Mouse (Mus musculus) heart, embryonic 12.5 days (tissue): ENCODE data around the gene Man1c1. TPM values are rescaled to one million over a fixed set of nuclear protein-coding genes. Genes with fewer than 3 reads are reported as not detected.
A peak's percentile ranks its signal among the peaks of the same experiment; 100 is the strongest.

Experiments used
- ATAC-seq: fragments of 200-750 bp; cut with Nextera tagmentation; 2 replicates; pipeline ENCODE4 v1.8.0; 2017; ENCODE audit warnings: moderate TSS enrichment, moderate library complexity; ENCODE audit not compliant: insufficient number of reproducible peaks, low FRiP score
- H3K27ac ChIP-seq: fragments of 300-500 bp; sonication (generic); 2 replicates; pipeline ENCODE4 v1.5.1; 2016; ENCODE audit warnings: mild to moderate bottlenecking, moderate library complexity; ENCODE audit not compliant: poor library complexity, severe bottlenecking
- H3K27me3 ChIP-seq: fragments of 300-500 bp; sonication (generic); replicated peaks from 2 replicates; pipeline ENCODE4 v1.6.1; 2016; ENCODE audit warnings: mild to moderate bottlenecking, moderate library complexity
- H3K36me3 ChIP-seq: fragments of 300-500 bp; sonication (generic); 2 replicates; pipeline ENCODE4 v1.6.1; 2016; ENCODE audit warnings: mild to moderate bottlenecking, moderate library complexity
- H3K4me1 ChIP-seq: fragments of 300-500 bp; sonication (generic); replicated peaks from 2 replicates; pipeline ENCODE4 v1.6.1; 2016; ENCODE audit warnings: mild to moderate bottlenecking
- H3K4me2 ChIP-seq: fragments of 300-500 bp; sonication (generic); 2 replicates; pipeline ENCODE4 v1.6.1; 2016; ENCODE audit warnings: mild to moderate bottlenecking, moderate library complexity
- H3K4me3 ChIP-seq: fragments of 300-500 bp; sonication (generic); 2 replicates; pipeline ENCODE4 v1.5.1; 2016; ENCODE audit warnings: mild to moderate bottlenecking
- H3K9ac ChIP-seq: fragments of 300-500 bp; sonication (generic); 2 replicates; pipeline ENCODE4 v1.6.1; 2016; ENCODE audit warnings: mild to moderate bottlenecking, moderate library complexity
- H3K9me3 ChIP-seq: fragments of 300-500 bp; sonication (generic); replicated peaks from 2 replicates; pipeline ENCODE4 v1.6.1; 2016; ENCODE audit warnings: mild to moderate bottlenecking, moderate library complexity
- WGBS: fragments of 180-500 bp; shearing (Covaris S2); methylation state at CpG from one replicate; pipeline ENCODE4 v1.1.7; 2016; 5-methylcytosine and 5-hydroxymethylcytosine counted together
- polyA plus RNA-seq: library from polyadenylated mRNA; unstranded; fragments of >200 nt; fragmentation: Nextera tagmentation; extraction: Ambion mirVana; gene quantifications from 2 replicates; pipeline ENCODE4 v1.2.1, GENCODE M21; 2016

Gene Man1c1
- polyA plus RNA-seq, 1 experiment from 2014 or later: 12.2 TPM

DNA sequence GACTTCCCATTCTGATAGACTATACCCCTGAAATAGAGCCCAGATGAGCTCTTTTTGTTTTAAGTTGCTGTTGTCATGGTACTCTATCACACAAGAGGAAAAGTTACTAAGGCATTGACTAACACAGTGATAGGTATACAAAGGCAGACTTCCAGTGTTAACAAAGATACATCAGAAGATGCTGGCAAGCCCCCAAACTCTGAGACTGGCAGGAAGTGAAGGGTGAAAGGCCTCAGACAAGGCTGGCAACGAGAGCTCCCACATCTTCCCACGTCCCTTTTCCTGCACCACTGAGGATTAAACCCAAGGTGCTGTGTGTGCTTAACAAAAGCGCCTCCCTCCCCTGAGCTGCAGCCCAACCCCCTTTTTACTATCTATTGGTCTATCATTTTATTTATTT, 19.2 kb upstream of the Man1c1 start:
- Histone ChIP-seq H3K9me3 (no peaks in the 10 kb centered on the region), H3K36me3 (no peaks in the 10 kb centered on the region), H3K27ac (no peak overlapping the region), H3K27me3 (no peaks in the 10 kb centered on the region), H3K4me2 (no peak overlapping the region), H3K4me3 (no peak overlapping the region), H3K9ac (no peak overlapping the region), H3K4me1 (peaks cover 17% of the 10 kb centered on the region)
- 72% methylated on average over 3 of the region's 3 CpGs for WGBS
- ATAC-seq: no peak

DNA sequence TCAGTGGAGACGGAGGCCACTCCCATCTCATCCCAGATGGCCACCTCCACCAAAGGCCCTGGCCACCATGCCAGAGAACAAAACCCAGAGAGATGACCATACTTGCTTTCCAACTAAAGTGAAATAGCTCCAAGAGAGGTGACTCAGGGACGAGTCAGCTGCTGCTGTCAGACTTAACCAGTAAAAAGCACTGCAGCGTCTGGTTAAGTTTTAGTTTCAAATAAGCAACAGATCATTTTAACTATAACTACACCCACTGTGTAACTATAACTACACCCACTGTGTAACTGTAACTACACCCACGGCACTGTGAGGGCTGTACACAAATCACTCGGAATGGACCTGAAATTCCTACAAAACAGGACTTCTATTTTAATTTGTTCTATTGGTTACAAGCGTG, 17.0 kb upstream of the Man1c1 start:
- H3K9ac ChIP-seq: no peak overlapping the region
- H3K4me3 ChIP-seq: no peak overlapping the region
- ATAC-seq: no peak
- H3K27ac ChIP-seq: no peak overlapping the region
- H3K4me2 ChIP-seq: no peak overlapping the region
- H3K36me3 ChIP-seq: no peaks in the 10 kb centered on the region
- peaks cover 17% of the 10 kb centered on the region for H3K4me1 ChIP-seq
- no peaks in the 10 kb centered on the region for H3K9me3 ChIP-seq
- WGBS: 90% methylated on average over 6 of the region's 6 CpGs
- no peaks in the 10 kb centered on the region for H3K27me3 ChIP-seq

DNA sequence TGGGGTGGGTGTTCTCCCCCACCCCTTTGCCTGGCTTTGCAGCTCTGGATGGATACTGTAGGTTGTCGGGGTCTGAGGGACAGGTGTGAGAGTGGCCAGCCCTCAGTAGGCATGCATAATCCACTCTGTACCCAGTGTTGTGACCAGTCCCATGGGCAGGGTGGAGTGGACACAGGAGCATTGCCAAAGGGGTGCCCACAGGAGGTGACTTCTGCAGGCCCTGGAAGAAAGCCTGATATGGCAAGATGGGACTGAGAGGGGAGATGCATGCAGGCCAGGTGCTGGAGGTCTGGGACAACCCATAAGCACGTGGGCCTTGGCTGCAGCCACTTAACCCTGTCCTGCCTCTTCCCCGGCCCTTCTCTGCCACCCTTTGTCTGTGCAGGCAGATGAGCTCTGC, 16.3 kb upstream of the Man1c1 start:
- H3K4me2 ChIP-seq: no peak overlapping the region
- WGBS: 57% methylated on average over 3 of the region's 3 CpGs
- no peaks in the 10 kb centered on the region for H3K27me3 ChIP-seq
- H3K36me3 ChIP-seq: no peaks in the 10 kb centered on the region
- H3K27ac ChIP-seq: no peak overlapping the region
- ATAC-seq: no peak
- H3K4me1 ChIP-seq: peaks cover 14% of the 10 kb centered on the region
- no peak overlapping the region for H3K4me3 ChIP-seq
- no peak overlapping the region for H3K9ac ChIP-seq
- no peaks in the 10 kb centered on the region for H3K9me3 ChIP-seq

DNA sequence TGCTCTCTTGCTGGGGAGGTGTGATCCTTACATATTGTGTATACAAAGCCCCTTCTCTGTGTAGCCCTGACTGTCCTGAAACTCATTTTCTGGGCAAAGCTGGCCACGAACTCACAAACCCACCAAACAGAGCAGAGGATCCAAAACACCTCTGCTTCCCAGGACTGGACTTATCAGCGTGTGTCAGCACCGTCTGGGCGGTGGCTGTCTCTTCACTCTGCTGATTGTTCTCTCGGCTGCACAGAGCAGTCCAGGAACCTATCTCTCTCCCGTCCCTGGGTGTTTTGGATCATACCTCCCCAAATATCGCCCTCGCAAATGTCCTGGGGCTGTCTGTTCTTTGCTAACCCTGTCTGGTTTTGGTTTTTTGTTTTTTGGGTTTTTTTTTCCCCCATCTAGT, 15.4 kb upstream of the Man1c1 start:
- no peaks in the 10 kb centered on the region for H3K9me3 ChIP-seq
- no peaks in the 10 kb centered on the region for H3K27me3 ChIP-seq
- 40% methylated on average over 8 of the region's 8 CpGs for WGBS
- no peak overlapping the region for H3K4me2 ChIP-seq
- H3K4me1 ChIP-seq: 0 out of 2 replicates have a peak, but pooled peaks cover 6% of the 10 kb centered on the region
- H3K36me3 ChIP-seq: no peaks in the 10 kb centered on the region
- no peak overlapping the region for H3K27ac ChIP-seq
- H3K4me3 ChIP-seq: no peak overlapping the region
- ATAC-seq: peak; percentile 68; the same call in 1 of the 2 replicates
- H3K9ac ChIP-seq: no peak overlapping the region

DNA sequence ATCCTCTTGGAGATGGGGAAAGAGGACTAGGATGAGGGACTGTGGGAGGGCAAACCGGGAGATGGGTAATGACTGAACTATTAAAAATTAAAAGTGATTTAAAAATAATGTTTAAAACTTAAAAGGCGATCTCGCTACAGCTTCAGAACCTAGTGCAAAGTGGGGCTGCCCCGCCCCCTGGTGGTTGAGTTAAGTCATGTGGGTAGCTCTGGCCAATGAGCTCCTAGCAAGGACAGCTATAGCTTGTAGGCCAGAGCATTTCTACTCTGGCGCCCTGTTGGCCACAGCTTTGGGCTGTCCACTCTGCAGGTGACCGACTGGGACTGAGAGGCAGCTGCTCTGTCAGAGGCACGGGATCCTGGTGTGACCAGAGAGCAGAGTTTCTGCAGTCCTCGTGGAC, 9.8 kb upstream of the Man1c1 start:
- H3K4me2 ChIP-seq: peak overlapping the region; percentile 49
- peaks cover 22% of the 10 kb centered on the region for H3K4me1 ChIP-seq
- no peak overlapping the region for H3K4me3 ChIP-seq
- no peaks in the 10 kb centered on the region; the same call in 1 of the 2 replicates for H3K9me3 ChIP-seq
- H3K9ac ChIP-seq: 0 out of 2 replicates have a peak overlapping the region, but pooled peaks have one; percentile 31
- H3K27me3 ChIP-seq: no peaks in the 10 kb centered on the region
- peak; percentile 91 for ATAC-seq
- H3K36me3 ChIP-seq: no peaks in the 10 kb centered on the region
- 5% methylated on average over 8 of the region's 8 CpGs for WGBS
- H3K27ac ChIP-seq: no peak overlapping the region

DNA sequence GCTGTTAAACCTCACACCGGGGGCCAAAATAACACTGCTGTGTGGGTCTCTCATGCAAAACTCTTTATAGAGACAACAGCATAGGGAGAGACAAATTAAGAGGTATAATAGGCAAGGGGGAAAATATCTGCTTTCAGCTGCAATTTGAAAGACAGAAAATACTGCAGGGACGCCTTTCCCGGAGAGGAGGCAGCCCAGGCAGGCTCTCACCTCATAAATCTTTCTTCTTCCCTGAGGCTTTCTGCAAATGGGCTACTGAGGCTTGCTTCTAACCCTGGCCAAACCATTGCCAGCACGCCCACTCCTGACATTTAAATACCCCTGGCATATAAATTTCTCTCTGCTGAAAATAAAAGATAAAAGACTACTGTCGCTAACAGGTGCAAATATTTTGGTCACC, 1.2 kb upstream of the Man1c1 start:
- Histone ChIP-seq H3K4me2 (0 out of 2 replicates have a peak overlapping the region, but pooled peaks have one; percentile 100), H3K27me3 (no peaks in the 10 kb centered on the region; the same call in 1 of the 2 replicates), H3K4me1 (peaks cover 41% of the 10 kb centered on the region)

DNA sequence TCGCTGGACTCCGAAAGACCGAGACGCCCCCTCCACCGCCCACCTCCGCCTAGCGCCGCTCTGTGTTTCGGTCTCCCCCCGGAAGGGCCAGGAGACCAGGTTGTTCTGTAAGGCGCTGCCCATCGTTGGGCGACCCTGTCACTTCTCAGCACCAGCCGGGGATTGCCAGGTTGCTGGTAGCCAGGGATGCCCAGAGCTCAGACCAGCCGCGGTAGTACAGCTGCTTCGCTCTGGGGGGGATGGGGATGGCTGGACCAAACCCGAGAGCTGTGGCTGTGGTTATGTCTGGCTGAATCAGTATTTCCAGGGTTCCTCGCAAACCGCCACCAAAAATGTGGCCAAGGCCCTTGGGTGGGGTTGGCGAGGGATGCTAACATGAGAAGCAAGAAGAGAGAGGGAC, 500 bp upstream of the Man1c1 start:
- Histone ChIP-seq H3K27ac (no peak overlapping the region), H3K36me3 (no peaks in the 10 kb centered on the region; the same call in 1 of the 2 replicates), H3K4me3 (peak overlapping the region; percentile 77), H3K4me1 (peaks cover 36% of the 10 kb centered on the region), H3K4me2 (peak overlapping the region; percentile 100), H3K9me3 (no peaks in the 10 kb centered on the region), H3K27me3 (no peaks in the 10 kb centered on the region; the same call in 1 of the 2 replicates), H3K9ac (peak overlapping the region; percentile 51; the same call in 1 of the 2 replicates)
- 1% methylated on average over 21 of the region's 21 CpGs for WGBS
- ATAC-seq: no peak

More for the DNA sequence above, 1.2 kb upstream of the Man1c1 start:
- Histone ChIP-seq H3K27ac (no peak overlapping the region), H3K9ac (no peak overlapping the region), H3K4me3 (no peak overlapping the region), H3K9me3 (no peaks in the 10 kb centered on the region; the same call in 1 of the 2 replicates), H3K36me3 (no peaks in the 10 kb centered on the region; the same call in 1 of the 2 replicates)
- WGBS: 60% methylated on average over 5 of the region's 5 CpGs
- ATAC-seq: no peak

DNA sequence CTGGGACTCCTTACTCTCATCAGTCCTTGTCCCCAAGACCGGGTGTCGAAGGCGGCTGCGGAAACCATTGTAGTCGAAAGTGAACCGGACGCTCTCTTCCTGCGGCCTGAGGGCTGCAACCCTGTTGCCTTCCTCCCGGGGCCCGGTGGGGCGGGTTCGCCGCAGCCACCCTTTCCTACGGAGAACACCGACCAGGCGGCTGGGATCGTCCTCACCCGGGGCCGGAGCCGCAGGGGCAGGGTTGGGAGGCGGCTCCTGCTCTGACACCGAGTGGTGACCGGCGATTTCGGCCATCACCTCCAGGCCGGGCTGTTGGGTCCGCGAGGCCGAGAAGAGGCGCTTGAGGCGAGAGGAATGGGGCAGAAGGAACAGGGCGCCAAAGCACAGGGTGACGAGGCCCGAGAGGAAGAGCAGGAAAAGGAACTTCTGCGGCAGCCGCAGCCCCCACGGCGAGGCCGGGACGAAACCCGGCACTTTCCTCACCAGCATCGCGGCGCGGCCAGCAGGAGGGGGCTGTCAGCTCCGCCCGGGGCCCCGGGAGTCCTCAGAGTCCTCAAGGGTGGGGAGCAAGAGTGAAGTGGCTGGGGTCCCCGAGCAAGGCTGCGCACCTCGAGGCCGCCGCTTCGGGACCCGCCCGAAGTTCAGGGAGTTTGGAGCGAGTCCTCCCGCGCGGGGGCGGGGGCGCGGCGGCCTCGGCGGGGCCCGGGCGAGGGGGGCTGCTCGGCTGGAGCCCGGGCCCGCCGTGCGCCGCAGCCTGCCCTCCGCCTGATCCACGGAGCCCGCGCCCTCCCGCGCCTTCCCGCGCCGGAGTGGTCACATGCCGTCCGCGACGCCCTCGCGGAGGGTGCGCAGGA, 882 bp downstream of the Man1c1 start:
- Histone ChIP-seq H3K27me3 (no peaks in the 10 kb centered on the region; the same call in 1 of the 2 replicates), H3K9ac (peak overlapping the region; percentile 90), H3K4me1 (peaks cover 28% of the 10 kb centered on the region), H3K4me3 (peak overlapping the region; percentile 77), H3K36me3 (peaks cover 2% of the 10 kb centered on the region), H3K4me2 (peak overlapping the region; percentile 100), H3K9me3 (no peaks in the 10 kb centered on the region), H3K27ac (peak overlapping the region; percentile 47; the same call in 1 of the 2 replicates)
- WGBS: under 1% methylated on average over 90 of the region's 90 CpGs
- ATAC-seq: 0 out of 2 replicates have a peak, but pooled peaks have one; percentile 4

DNA sequence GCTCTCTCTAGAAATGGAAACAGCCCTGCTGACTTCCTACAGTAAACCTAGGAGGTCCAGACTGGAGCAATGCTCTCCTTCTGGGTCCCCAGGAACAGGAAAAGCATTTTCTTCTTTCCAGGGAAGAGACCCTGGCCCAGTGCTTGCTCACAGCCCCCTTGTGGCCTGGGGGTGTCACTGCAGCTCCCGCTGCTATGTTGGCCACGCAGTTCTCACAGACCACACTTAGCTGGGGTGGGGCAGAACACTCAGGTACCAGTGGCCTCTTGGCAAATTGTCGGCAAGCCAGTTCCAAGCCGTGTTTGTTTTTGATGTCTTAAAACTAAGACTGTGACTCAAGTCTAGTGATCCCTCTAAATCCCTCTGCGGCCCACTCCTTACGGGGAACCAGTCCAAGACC, 2.2 kb downstream of the Man1c1 start:
- Histone ChIP-seq H3K36me3 (peaks cover 10% of the 10 kb centered on the region), H3K27ac (no peak overlapping the region), H3K4me3 (peak overlapping the region; percentile 77), H3K9ac (peak overlapping the region; percentile 90), H3K4me1 (peaks cover 28% of the 10 kb centered on the region), H3K9me3 (no peaks in the 10 kb centered on the region), H3K27me3 (no peaks in the 10 kb centered on the region; the same call in 1 of the 2 replicates), H3K4me2 (peak overlapping the region; percentile 100)
- no peak for ATAC-seq
- 27% methylated on average over 6 of the region's 6 CpGs for WGBS

DNA sequence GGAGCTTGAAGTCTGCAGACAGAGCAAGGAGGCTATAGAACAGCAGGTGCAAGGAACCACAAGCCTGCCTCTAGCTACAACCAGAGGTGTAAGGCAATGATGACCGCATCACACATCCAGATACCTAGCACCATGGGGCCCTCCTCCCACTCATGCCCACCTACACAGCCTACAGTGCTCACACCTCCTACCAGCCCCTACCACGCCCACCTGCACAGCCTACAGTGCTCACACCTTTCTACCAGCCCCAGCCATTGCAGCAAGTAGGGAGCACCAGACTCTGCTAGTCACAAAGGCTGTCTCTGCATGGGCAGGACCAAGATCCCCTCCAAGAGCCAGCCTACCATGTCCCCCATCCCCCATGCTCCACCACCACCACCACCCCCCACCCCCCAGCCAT, 3.2 kb downstream of the Man1c1 start:
- ATAC-seq: no peak
- H3K4me1 ChIP-seq: peaks cover 28% of the 10 kb centered on the region
- WGBS: 93% methylated on average over 2 of the region's 2 CpGs
- H3K4me2 ChIP-seq: peak overlapping the region; percentile 100
- no peaks in the 10 kb centered on the region; the same call in 1 of the 2 replicates for H3K27me3 ChIP-seq
- H3K4me3 ChIP-seq: no peak overlapping the region
- H3K36me3 ChIP-seq: peaks cover 10% of the 10 kb centered on the region
- no peak overlapping the region for H3K27ac ChIP-seq
- no peaks in the 10 kb centered on the region for H3K9me3 ChIP-seq
- H3K9ac ChIP-seq: 0 out of 2 replicates have a peak overlapping the region, but pooled peaks have one; percentile 90

DNA sequence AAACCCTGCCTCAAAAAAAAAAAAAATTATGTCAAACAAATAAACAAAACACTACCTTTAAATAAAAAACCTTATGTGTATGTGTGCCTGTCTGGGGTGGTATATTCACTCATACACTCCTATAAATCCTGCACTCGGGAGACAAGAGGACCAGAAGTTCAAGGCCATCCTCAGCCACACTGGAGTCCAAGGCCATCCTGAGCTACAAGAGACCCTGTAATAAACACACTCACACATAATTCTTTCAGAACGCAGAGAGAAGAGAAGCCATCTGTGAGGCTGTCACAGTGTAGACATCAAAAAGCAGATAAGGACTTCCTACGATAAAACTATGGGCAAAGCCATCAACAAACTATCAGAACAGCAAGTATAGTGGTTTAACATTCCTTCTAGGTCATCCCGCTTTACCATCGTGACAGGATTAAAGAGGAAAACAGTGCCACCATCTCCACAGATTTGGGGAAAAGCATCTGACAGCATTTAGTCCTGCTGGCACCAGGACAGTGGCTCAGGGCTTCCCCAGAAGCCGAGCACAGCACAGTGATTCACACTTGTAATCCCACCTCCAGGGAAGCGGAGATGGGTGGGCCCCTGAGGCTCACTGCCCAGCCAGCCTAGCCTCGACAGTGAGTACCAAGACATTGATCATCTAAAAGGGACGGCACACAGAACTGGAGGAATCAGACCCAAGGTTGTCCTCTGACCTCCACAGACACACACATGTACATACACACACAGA, 10.7 kb downstream of the Man1c1 start:
- no peak overlapping the region for H3K27ac ChIP-seq
- no peak overlapping the region for H3K9ac ChIP-seq
- no peak overlapping the region for H3K4me3 ChIP-seq
- H3K4me2 ChIP-seq: no peak overlapping the region
- 0 out of 2 replicates have a peak, but pooled peaks cover 4% of the 10 kb centered on the region for H3K4me1 ChIP-seq
- peaks cover 6% of the 10 kb centered on the region for H3K9me3 ChIP-seq
- no peaks in the 10 kb centered on the region for H3K27me3 ChIP-seq
- ATAC-seq: no peak
- WGBS: 63% methylated on average over 9 of the region's 9 CpGs
- H3K36me3 ChIP-seq: peaks cover 21% of the 10 kb centered on the region
